Mouse (Mus musculus): Measurements from ENCODE around the gene Col20a1. TPM values are rescaled to one million over a fixed set of nuclear protein-coding genes. Genes with fewer than 3 reads are reported as not detected.
A peak's percentile ranks its signal among the peaks of the same experiment; 100 is the strongest.

Gene Col20a1
- total RNA-seq, 2 experiments from 2014 or later = 1.9 to 2.1 TPM

DNA sequence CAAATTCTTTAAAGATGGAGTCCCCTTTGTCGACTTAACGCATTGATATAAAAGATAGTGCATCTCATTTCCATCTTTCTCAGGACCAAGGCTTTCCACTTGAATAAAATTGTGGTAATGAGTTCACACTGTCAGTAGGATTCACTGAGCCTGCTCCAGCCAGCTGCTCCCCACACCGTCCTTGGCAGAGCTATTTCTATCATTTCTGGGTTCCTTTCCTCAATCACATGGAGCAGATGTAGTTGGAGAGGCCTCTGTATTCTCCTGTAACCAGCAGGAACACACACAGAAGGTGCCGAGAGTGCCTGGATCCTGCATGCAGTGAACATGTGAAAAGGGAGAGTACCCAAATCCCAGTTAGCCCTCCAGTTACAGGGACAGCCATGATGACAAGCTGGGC lies 4.0 kb downstream of the Col20a1 start:
- DNase-seq (ENCODE audit: low spot score in 2 of 2) = no peak

DNA sequence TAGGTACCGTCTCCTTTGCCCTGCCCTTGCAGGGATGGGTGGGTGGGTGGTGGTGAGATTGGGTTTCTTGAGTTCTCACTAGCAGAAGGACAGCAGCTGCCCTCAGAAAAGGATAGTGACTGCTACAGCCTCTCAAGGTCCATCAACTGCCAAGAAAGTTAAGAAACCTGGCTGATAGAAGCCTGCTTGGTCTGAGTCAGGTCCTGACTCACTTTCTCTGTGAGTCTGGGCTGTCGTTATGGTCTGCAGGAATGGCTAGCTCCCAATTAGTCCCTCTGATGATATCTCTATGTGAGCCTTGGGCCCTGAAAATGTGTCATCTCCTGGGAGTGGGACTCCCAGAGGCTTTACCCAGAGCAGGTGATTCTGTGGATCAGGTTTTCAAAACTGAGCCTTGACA lies 8.0 kb downstream of the Col20a1 start:
- no peak for DNase-seq (ENCODE audit: low spot score in 2 of 2)

GRCm38 (mm10) chr2:180995457-180995856 lies 9.1 kb downstream of the Col20a1 start:
- DNase-seq (ENCODE audit: low spot score in 2 of 2) = no peak

- DNase-seq (ENCODE audit: low spot score in 2 of 2) = peak; percentile 39 to 77
Measured at GRCm38 (mm10) chr2:180996436-180996835, 10.1 kb downstream of the Col20a1 start.

GRCm38 (mm10) chr2:180996905-180997304 lies 10.6 kb downstream of the Col20a1 start:
- peak in 1 of 2 experiments; percentile 59 for DNase-seq (ENCODE audit: low spot score in 2 of 2)

- DNase-seq (ENCODE audit: low spot score in 2 of 2) = no peak
Measured at GRCm38 (mm10) chr2:181007054-181007453, 20.7 kb downstream of the Col20a1 start.

- no peak for DNase-seq (ENCODE audit: low spot score in 2 of 2)
Measured at GRCm38 (mm10) chr2:181008339-181008738, 22.0 kb downstream of the Col20a1 start.

DNA sequence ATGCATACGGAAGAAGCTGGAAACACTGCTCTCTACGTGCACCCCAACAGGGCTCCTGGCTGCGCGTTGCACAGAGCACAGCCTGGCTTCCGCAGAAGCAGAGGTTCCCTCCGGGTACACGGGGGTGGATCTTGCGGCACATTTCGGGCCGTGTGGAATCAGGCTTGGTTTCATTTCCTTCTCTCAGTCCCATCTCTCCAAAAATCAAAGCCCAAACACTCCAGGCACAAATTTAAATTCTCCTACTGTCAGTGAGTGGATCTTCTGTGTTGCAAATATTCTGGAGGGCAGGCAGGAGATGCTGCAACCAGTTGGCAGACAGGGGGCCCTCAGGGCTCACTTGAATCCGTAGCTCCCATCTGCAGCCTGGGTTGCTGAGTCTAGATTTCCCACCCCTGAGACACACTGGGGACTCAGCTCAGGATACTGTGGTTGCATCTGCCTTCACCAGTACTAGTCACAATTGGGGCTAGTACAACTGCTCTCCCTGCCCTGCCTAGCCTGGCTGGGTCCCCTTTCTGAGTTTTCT lies 45.1 kb downstream of the Col20a1 start:
- DNase-seq (ENCODE audit: low spot score in 2 of 2) = peak; percentile 28 to 54

- no peak for DNase-seq (ENCODE audit: low spot score in 2 of 2)
Measured at GRCm38 (mm10) chr2:181032407-181032806, 46.1 kb downstream of the Col20a1 start.

GRCm38 (mm10) chr2:181033310-181033709 lies 47.0 kb downstream of the Col20a1 start:
- no peak for DNase-seq (ENCODE audit: low spot score in 2 of 2)

DNA sequence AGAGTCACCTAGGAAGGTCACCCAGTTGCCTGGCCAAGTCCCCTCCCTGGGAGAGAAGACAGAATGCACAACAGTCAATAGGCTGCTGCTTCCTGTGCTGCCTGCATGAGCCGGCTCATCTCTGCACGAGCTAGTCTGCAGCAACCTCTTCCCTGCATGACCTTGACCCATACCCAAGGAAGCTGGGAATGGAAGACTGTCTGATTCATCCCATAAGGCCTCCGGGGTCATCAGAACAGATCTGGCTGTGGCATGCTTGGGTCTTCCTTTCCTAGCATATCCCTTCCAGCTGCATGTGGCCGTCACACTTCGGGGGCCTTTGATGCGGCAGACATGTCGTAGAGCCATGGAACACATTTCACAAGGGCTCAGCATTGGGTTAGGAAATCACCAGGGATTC lies 48.9 kb downstream of the Col20a1 start:
- no peak for DNase-seq (ENCODE audit: low spot score in 2 of 2)

DNA sequence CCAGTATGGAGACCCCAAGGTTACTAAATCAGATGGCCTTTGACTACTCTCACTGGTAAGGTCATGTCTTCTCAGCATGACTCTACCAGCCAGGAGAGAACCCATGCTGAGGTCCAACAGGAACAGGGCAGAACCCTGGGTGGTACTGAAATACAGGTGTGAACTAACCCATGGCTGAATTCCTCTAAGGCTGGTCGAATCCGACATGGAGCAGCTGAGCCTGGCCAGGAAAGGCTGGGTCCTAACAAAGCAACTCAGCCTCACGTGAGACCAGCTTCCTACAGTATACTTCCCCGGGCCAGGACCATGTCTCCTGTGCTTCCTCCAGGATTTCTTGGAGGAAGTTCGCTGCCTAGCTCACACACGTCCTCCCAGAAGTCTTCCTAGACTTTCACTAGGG lies 50.2 kb downstream of the Col20a1 start:
- no peak for DNase-seq (ENCODE audit: low spot score in 2 of 2)

DNA sequence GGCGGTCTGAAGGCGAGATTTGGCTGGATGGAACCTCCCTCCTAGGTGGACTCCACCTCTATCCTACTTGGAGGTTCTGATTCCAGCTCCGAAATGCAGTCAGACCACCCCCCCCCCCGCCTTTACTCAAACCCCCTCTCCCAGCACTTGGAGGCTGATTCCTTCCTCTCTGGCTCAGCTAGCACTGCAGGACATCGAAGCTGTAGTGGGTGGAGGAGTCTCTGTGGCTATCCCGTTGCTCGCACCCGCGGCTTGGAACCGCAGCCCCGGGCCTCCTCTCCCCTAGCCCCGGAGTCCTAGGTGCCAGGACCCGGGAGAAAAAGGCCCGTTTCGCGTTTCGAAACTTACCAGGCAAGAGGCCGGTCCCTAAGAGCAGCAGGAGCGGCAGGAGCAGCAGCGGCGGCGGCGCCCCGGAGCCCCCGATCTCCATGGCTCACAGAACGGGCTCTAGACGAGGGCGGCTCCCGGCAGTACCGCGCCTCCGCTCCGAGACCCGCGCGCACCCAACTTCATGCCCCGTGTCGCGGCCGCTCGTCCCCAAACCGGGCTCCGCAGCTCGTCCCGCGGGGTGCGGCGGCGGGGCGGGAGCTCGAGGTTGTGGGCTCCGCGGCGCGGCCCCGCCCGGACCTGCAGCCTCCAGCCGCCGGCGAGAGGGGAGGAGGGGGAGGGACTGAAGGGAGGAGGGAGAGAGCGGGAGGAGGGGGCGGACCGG lies 52.5 kb downstream of the Col20a1 start:
- DNase-seq (ENCODE audit: low spot score in 2 of 2) = no peak

DNA sequence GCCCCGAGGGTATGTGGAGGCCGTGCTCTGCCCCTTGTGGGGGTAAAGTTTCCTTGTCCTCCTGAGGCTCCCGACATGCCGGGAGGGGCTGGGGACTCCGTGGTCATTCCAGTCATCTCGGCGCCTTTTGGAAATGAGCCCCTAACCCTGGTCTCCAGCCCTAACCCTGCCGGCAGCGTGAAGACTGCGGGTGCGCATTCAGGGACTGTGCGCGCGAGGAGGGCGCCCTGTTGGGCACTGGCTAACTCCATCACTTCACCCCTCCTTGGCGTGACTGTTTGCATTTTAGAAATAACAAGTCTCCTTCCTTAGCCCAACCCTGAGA lies 53.0 kb downstream of the Col20a1 start:
- no peak for DNase-seq (ENCODE audit: low spot score in 2 of 2)

DNA sequence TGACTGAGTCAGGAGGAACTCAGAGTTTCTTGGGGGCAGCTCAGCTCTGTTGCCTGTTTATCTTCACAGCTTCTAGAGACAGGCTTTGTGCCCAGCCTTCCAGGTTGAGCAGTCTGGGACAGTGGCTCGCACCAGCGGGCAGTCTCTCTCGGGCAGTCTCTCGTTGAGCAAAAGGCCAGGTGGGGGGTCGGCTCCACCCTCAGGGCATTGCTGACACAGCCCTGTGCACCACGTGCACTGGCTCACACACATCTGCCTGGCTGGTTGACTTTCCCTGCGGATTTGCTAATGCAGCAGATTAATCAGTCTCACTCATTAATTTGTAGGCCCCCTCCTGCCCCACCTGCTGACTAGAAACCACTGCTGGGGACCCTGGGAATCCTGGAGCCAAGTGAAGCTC lies 55.6 kb downstream of the Col20a1 start:
- DNase-seq (ENCODE audit: low spot score in 2 of 2) = no peak

GRCm38 (mm10) chr2:181042376-181042775 lies 56.0 kb downstream of the Col20a1 start:
- DNase-seq (ENCODE audit: low spot score in 2 of 2) = no peak

GRCm38 (mm10) chr2:181043437-181043836 lies 57.1 kb downstream of the Col20a1 start, which contains the start of gene Chrna4:
Gene Chrna4, minus strand, starts transcription at chr2:181043546.
- no peak for DNase-seq (ENCODE audit: low spot score in 2 of 2)

- DNase-seq (ENCODE audit: low spot score in 2 of 2) = no peak
Measured at GRCm38 (mm10) chr2:181044001-181044400, 57.7 kb downstream of the Col20a1 start.

GRCm38 (mm10) chr2:181048252-181048945 lies 62.1 kb downstream of the Col20a1 start:
- DNase-seq (ENCODE audit: low spot score in 2 of 2) = no peak

GRCm38 (mm10) chr2:181048986-181049385 lies 62.7 kb downstream of the Col20a1 start:
- DNase-seq (ENCODE audit: low spot score in 2 of 2) = no peak

- DNase-seq (ENCODE audit: low spot score in 2 of 2) = no peak
Measured at GRCm38 (mm10) chr2:181052171-181052570, 65.8 kb downstream of the Col20a1 start.

DNA sequence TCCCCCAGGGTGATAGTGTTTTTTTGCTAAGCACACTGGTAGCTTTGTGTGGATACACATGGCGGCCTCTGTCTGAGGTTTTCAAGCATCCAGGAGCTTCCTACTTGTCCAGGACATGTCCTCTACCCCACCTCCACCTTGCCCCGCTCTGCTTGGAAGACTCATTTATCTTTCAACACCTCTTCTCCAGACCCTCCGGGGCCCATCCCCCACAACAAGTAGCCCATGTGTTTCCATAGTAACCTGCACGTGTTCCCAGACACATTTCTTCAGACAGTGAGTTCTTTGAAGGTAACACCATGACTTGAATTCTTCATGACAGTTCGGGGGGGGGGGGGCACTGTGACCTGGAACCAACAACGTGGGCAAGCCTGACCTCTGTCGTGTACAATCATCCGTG lies 71.0 kb downstream of the Col20a1 start:
- DNase-seq (ENCODE audit: low spot score in 2 of 2) = no peak

DNA sequence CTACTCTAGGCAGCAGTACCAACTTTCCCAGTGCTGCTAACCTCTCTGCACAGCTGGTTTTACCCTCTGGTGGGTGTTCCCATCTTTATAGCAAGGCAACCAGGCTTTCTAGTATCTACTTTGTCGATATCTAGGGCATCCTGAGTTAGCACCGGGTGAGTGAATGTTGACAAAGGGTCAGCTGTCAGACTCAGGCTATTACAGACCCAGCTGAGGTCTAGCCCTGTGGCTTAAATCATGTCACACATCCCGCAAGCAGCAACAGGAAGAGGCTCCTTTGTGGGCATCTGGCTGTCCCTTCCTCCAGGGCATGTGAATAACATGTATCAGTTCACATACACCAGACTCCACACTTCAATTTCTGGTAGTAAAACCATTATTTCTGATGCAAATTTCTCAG lies 71.9 kb downstream of the Col20a1 start:
- no peak for DNase-seq (ENCODE audit: low spot score in 2 of 2)
